Mouse (Mus musculus): Measurements from ENCODE around the gene Sub1.

DNA sequence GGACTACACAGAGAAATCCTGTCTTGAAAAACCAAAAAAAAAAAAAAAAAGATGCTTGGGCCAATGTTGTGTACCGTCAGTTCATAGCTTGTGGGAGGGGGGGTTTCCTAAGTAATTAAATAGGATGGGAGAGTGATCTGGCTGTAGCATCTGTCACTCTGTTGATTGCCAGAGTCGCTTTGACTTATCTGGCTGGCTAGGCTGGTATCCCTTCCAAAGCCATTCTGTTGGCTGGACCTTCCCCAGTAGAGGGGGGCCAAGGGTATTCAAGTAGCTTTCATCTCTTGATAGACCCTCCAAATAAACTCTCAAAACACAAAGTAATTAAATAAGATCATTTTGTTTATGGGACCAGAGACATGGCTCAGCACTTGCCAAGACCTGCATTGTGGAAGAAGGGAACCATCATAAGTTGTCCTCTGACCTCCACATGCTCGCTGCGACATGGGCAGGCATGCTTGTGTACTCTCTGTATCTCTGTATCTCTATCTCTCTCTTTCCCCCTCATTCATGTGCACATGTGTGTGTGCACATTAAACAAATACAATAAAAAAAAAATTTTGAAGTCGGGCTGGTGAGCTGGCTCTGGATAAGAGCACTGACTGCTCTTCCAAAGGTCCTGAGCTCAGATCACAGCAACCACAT lies 31.5 kb downstream of the Sub1 start:
- no peak for TF ChIP-seq GATA1 (IDR thresholded peaks at IDR 0.05; ENCODE audit: low read length)
- TF ChIP-seq TAL1 (IDR thresholded peaks at IDR 0.05; ENCODE audit: low read length) = no peak

Data from erythroblast, embryonic 14.5 days (primary cell).